Mouse (Mus musculus) embryo, embryonic 9.5 days (tissue): ENCODE measurements around the gene Btbd11.

ENCODE experiments used
- DNase-seq: peaks from one replicate; pipeline ENCODE4 v3.0.0-alpha.2; 2017; ENCODE audit errors: extremely low spot score

The Btbd11 gene

DNA sequence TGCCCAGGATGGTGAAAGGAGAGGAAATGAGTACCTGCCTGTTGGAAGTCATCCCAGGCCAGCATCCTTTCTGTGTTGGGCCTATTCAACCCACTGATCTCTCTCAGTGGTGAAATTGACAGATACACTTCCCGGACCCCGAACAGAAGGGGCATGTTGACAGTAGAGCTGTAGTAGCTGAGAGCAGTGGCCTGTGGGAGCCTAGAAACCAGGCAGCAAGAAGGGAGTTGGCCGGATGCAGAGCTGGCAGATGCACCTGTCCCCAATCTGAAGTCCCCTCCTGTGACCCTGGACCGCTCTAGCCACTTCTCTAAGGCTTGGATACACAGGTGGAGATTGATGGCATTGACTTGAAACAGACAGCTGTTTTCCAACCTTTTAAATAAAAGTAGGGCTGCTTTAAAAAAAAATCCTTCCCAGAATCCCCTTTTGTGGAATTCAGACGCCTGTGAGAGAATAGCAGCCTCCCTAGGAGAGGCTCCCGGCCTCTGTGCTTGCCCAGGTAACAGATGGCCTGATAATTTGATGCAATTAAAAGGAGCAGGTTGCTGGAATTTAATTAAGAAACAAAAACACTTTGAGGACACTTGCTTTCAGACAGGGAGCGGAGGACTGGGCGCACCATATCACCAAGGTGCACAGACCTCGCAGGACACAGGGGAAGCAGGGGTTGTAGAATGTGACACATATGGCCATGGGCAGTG, 89.2 kb downstream of the Btbd11 start:
- no peak for DNase-seq

DNA sequence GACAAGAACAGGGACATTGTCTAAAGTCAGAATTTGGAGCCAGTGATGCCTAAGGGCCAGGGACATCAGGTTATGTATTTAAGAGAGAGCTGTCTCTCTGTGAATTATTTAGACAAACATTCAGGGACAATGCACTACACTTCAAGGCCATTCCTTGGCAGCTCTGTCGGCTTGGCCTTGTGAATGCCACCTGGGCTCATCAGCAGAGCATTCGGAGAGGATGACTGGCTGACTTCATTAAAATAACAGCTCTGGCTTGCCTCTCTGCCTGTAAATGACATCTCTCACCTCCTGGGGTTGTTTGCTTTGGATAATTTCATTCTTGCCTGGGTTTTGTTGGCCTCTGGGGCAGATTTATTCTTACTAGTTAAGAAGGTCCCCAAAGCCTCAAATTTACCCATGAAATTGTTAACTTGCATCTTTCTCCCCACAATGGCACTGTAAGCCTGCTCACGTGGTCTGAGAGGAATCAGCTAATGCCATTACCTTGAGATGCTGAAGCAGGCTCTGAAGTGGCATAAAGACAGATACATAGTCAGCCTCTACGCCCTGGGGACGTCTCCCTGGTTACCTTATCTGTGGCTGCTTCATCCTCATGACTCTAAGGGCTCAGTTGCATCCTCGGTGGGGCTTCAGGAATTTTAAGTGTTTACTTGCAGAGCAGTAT, 93.5 kb downstream of the Btbd11 start:
- DNase-seq = no peak

DNA sequence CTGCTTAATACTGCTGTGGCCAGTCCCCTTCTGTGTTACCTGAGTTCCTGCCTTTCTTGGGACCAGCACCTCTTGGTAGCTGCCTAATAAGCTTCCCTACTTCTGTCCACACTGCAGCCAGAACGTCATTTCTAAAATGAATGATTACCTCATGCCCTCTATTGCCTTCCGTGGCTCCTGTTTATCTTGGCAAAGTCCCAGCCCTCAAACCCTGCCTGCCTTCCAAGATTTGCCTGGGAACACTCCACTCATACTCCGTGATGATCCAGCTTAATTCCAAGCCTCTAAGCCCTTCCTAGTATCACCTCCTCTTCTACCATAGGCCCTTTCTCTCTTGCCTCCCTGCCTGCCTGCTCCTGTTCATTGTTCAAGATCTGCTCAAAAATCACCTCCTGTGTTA, 94.5 kb downstream of the Btbd11 start:
- no peak for DNase-seq

DNA sequence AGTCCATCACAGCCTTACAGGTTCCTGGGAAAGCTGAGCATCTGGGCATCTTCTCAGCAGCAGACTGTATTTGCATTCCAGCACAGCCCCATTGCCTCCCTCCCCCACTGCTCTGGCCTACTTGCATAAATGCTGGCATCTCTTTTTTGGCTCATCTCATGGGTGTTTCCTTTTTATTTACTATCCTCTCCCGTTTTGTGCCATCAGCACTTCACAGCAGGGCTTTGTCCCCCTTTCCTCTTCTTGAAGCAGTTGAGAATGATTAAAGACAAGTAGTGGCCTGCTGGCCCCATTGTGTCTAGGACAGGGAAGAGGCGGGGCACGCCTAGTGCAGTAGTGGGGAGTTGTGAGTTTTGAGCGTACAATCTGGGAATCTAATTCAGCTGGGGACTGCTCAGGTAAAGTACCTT, 95.5 kb downstream of the Btbd11 start:
- DNase-seq = peak; percentile 35

DNA sequence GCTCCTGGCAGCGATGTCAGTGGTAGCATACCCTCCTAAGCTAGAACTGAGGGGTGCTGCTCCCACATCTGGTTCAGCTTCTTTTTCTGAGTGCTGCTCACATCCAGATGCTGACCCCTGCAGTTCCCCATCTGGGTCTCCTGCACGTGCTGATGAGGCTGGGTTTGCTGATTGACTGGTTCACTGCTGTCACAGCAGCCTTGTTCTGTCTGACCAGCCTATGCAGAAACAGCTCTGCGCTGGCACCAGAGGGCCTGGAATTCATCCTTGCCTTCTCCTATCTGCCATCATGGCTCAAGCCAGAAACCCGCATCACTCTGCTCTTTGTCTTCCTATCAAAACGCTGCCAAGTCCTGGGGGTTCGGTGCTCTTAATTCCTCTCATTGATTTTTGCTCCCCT, 95.9 kb downstream of the Btbd11 start:
- peak; percentile 17 for DNase-seq

DNA sequence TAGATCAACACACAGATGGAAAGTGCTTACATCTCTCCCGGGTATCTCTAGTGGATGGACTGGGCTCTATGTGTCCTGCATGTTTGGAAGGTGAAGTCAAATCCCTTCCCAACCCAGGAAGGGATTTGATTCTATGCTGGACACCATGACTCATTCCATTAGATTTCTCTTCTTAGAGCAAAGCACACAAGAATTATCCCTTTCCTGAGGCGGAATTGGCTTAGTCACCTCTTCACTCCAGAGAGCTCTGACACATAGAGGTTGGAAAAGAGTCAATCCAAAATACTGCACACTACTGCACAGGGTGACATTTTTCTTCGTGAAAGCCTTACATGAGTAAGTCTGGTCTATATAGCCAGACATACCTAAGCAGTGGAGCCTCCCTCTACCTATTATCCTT, 99.8 kb downstream of the Btbd11 start:
- no peak for DNase-seq

DNA sequence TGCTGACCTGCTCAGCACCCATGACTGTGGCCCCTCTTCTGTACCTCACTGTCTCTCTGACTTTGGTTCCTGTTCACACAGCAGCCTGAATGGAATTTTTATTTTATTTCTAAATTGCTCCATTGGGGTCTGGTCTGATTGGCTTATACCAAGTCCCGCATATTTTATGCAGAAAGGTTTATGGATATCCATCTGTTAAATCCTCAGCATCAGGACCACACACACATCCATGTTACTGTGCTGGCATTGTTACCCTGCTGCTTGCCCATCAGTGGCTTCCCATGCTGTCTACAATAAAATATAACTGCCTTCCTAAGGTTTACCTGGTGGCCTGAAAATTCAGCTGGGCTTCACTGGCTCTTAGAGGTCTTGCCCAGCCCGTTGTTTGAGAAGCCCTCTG, 106.0 kb downstream of the Btbd11 start:
- no peak for DNase-seq

DNA sequence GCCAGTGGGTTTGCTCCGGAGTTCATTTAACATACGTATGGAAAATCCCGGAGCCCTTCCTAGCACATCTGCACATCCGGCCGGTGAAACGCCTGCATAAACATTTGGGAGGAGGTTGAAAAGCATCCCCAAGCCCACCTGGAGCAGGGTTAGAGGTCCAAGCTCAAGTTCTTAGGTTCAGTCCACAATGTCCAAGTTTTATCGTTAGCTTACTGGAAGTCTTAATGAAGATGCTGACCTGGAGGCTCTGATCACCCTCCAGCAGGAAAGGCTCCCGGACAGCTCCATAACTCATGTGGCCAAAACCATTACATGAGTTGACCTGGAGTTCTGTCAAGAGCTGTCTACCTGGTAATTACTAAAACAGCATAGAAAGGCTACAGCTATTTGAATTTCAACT, 109.7 kb downstream of the Btbd11 start:
- DNase-seq = no peak

DNA sequence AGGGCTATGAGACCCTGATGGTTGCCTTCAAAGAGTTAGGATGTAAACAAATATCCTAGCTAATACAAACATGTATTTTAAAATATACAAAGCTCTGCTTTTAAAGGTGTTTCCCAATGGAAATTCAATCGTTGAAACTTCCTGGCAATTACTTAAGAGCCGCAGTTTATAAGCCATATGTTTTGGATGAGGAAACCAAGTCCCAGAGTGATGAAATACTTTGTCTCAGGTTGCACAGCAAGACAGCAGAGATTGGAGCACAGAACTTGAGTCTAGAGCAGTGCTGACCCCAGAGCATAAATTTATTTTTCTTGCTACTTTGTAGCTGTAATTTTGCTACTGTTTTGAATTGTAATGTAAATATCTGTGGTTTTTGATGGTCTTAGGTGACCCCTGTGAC, 110.4 kb downstream of the Btbd11 start:
- no peak for DNase-seq

DNA sequence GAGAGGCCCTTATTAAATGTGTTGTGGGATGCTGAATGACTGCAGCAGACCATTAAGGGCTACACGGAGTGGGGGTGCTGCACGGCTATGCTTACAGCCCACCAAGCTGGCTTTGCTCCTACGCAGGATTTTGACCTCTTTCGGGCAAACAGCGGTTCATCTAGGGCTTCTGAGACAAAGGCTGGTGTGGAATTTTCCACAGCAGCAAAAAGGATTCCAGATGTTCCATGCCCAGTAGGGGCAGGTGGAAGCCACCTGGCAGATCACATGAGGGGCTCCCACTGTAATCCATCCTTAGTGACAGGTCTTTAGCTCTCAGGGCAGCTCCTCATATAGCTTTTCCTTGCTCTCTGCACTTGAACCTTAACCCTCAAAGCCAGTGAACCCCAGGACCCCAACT, 111.3 kb downstream of the Btbd11 start:
- DNase-seq = no peak

DNA sequence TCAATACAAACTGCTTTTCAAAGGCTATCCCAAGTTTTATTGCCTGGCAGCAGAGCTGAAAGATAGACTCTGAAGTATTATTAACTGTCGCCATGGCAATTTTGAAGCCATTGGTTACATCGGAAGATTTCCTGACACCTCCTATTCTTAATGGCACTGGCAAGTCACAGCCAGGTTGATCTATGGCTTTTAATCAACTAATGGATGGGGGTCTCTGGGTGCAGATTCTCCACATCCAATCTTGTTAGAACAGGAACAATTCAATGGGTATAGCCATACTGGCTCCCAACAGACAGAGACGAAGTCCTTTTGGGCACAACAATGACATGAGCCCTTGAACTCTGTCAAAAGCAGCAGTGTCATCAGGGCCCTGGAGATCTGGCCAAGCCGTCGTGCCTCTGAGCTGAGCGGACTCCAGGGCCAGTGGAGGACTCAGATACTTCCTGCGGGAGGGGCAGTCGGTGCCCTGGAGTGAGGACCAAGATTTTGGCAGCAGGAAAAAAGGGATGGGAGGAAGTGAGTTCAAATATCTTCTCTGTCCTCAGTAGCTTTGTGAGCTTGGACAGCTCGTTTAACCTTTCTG, 114.0 kb downstream of the Btbd11 start:
- no peak for DNase-seq

DNA sequence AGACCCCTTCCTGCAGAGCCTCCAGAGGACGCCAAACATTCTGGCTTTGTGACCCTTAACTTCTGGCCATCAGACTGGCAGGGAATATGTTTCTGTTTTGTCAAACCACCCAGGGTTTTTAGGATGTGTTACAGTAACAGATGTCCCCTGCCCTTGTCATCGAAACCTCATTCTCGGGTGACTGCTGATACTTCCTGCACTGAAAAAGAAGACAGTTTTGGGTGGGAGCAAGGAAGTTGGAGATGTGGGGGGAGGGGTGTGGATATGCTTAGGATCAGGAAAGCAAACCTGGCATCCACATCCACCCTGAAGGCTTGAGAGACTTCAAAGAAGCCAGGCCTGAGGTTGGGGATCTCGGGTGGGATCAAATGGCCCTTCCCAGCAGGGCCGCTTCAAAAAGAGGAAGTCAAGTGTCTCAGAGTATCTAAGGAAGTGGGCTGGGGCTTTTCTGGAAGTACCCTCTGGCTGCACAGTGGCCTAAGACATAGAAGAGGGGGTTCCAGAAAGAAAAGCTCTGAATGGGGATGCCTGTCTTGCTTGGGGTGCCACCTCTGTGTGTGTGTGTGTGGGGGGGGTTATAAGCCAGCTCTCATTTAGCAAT, 115.5 kb downstream of the Btbd11 start:
- no peak for DNase-seq

DNA sequence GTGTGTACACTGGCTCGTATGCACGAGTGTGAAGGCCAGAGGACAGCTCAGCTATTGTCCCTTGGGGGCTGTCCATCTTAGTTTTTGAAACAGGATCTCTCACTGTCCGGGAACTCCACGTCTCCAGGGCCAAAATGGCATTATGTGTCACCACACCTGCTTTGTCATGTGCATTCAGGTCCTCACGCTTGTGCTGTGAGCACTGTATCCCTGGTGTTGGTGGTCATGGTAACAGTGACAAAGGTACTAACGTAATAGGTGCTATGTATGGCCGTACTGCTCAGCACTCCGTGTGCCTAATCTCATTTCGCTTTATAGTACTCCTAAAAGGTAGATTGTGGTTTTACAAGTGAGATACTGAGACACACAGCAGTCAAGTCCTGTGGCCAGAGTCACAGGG, 116.0 kb downstream of the Btbd11 start:
- no peak for DNase-seq

DNA sequence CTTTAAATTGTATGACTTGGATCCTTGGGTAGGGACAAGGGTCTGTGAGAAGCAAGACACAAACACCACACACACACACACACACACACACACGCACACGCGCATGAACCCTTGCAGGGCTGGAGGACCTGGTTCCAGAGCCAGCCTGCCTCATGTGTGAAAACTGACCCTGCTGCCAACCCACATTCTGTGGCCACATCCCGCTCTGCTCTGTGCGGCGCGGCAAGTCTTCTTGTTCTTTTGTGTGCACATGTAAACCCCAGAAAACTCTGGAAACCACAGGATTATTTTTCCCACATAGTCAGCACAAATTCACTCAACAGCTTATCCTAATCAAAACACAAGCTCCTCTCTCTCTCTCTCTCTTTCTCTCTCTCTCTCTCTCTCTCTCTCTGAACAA, 116.8 kb downstream of the Btbd11 start:
- no peak for DNase-seq

DNA sequence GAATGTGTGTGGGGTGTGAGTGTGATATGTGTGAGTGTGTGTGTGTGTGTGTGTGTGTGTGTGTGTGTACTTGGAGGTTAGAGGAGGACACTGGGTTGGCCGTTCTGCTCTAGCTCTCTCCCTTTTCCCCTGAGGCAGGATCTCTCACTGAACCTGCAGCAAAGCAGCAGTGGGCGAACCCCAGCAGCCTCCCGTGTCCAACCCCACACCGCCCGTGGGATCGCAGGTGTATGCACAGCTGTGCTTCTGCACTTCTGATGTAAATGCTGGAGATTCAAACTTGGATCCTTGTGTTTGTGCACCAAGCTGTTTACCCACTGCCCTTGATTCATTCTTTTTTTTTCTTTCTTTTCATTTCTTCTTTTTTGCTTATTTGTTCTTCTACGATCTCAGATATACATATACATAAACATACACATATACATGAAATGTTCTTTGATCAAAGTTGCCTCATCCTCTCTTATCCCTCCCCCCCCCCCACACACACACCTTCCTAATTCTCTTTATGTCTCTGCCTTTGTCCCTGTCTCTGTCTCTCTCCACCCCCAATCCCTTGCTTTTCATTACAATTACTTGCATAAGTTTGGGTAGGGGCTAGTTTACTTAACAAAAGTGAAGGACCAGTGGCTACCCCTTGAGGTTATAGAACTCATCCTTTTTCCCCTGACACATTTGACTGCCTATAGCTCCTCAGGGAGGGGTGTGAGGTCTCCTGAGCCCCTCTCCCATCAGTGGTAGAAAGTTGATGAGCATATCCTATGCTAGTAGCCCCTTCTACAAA, 120.8 kb downstream of the Btbd11 start:
- no peak for DNase-seq

DNA sequence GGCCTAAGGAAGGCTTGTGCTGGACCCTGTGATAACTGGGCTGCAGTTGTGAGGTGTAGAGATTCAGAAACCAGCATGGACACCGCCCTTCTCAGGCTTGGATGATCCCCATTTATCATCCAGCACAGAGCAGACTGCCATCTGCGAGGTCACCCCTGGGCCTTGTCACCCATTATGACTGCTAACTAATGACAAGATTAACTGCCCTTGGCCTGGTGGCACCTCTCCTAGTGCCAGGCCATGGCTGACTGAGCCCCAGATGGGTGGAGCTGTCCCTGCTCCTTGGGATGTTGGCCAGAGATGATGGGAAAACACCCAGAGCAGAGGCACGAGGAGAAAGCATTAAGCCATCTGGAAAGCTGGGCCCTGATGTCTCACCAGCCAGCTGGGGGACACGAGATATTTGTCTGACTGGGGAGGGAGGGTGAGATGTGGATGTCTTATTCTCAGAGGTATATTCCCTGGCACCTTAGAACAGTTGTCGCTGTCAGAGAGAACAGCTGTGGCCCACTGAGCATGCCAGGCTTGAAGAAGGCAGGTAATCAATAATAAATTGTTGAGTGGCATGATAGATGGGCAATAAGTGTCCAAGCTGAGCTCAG, 121.7 kb downstream of the Btbd11 start:
- DNase-seq = no peak

DNA sequence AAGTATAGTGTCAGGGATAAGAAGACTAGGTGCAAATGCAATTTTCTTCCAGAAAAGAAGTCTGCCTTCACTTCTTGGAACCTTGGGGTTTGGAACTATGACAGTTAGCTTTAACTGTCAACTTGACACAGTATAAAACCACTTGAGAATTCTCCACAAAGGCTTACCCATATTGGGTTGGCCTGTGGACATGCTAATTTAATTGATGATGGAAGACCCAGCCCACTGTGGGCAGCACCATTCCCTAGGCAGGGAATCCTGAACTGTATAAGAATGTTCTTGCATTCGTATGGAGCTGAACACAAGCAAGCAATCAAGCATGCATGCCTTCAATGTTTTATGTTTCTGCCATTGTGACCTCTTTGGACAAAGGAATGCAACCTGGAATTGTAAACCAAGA, 122.4 kb downstream of the Btbd11 start:
- no peak for DNase-seq

DNA sequence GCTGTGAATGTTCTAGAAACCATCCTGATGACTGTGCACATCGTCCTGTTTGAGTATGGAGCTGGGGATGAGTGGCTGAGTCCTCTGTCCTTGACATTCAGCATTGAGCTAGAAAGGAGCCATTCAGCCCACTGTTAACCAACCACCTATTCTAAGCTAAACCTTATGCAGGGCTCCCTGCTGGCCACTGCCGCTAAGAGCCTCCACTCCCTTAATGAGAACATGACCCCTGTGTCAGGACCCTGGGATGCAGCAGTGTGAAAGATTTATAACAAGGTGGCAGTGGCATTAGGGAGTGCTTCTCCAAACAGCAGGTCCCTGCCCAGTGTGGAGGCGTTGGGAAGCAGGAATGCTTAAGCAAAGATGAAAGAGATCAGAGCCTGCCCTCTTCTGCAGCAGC, 123.7 kb downstream of the Btbd11 start:
- peak; percentile 23 for DNase-seq

DNA sequence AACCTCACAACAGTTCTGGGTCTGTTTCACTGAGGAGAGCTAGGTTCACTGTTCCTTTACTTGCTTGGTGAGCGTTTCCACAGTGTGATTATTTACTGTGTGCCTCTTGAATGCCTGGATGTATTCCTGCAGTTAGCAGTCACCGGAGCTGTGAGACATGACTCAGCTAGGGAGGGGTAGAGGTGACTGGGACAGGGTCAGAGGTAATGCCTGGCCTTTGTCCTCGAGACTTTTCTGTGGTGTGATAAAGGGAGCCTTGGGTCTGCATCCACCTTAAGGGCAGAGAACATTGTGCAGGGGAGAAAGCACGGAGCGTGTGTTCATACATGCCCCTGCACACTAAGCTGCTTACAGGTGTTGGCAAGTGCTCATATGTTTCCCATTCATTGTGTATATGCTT, 126.2 kb downstream of the Btbd11 start:
- no peak for DNase-seq

DNA sequence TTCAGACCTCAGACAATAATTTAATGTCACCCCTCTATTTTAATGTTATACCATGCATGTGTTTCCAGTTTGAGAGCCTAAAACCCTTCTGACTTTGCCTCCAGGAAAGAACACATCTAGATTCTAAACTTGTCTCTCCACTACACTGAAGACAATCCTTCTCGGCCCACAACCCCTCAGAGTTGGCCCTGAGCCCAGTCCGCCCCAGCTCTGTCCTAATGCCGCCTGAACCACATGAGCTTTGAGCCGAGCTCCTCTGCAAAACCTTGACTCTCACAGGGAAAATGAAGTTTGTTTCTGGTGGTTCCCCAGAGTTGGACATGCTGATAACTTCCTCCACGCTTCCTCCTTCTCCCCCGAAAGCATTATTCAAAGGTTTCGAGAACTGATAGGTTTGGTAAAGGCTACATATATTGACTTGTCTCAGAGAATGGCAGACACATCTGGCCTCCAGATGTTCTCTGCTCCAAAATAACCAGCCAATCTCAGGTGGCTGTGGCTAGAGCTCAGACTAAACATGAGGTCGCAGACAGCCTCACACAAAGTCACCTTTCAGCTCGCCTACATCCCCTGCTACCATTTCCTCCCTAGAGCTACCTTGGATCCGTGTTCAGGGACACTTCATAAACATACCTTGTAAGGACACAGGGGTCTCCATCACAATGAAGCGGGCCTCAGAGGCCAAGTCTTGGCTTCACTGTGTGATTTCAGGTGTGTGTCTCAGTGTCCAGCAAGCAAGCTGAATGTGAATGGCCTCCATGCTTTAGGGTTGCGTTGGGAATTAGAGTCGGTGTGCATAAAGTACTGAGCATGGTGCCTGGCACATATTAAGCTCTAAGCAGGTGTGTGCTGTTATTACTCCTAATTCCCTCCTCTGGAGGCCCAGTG, 130.9 kb downstream of the Btbd11 start:
- DNase-seq = no peak

DNA sequence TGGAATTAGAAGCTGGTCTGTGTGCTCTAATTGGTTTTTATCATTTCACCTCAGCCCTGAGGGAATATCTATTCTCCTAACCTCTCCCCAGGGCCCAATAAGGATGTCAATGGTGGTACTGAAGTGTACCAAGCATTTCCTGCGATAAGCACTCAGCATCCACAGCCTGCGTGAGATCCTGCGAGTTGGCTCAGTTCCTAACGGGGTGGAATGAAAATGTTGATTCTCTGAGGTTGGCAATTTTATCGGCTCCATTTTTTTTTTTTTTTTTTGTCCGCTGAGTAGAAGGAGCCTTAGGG, 131.4 kb downstream of the Btbd11 start:
- no peak for DNase-seq
